Mouse (Mus musculus): ENCODE data around the gene Trim63. TPM values are rescaled to one million over a fixed set of nuclear protein-coding genes. Genes with fewer than 3 reads are reported as not detected.
"Not testable (repeated sequence)": the region's sequence is repeated elsewhere in the genome, so short reads cannot be mapped to it uniquely, and the experiment has no call there.

Trim63 gene
- 108 and 136 TPM in 2 replicates for polyA plus RNA-seq (2015; fragmentation: Nextera tagmentation; extraction: Ambion mirVana)

GRCm38 (mm10) chr4:134314876-134315275 lies at the start of gene Trim63:
Gene Trim63, plus strand, starts transcription at chr4:134315120.
- Histone ChIP-seq H3K4me1 (peaks cover 41% of the 10 kb centered on the region), H3K4me3 (peak within 1 kb of the TSS; percentile 61), H3K36me3 (peaks cover 31% of the 10 kb centered on the region), H3K27ac (replicated peaks) (peak within 1 kb of the TSS; percentile 99), H3K27me3 (replicated peaks) (no peaks in the 10 kb centered on the region), H3K9me3 (peaks cover 4% of the 10 kb centered on the region; the same call in 1 of the 2 replicates), H3K9ac (peak within 1 kb of the TSS; percentile 88), H3K4me2 (peak within 1 kb of the TSS; percentile 74)
- WGBS, result 13% methylated on average over 11 of the region's 11 CpGs
- ATAC-seq (ENCODE audit: extremely low read depth, insufficient number of reproducible peaks, low FRiP score, low TSS enrichment), result no peak; the same call in 1 of the 2 replicates

- no peaks in the 10 kb centered on the region for H3K4me1 ChIP-seq
- WGBS, result 68% methylated on average over 9 of the region's 9 CpGs
- H3K9ac ChIP-seq, result no peak overlapping the region
- no peak overlapping the region for H3K4me2 ChIP-seq
- no peaks in the 10 kb centered on the region for H3K9me3 ChIP-seq
- no peak overlapping the region for H3K4me3 ChIP-seq
- ATAC-seq (ENCODE audit: extremely low read depth, insufficient number of reproducible peaks, low FRiP score, low TSS enrichment), result no peak
- no peaks in the 10 kb centered on the region for H3K27me3 ChIP-seq (replicated peaks)
- H3K27ac ChIP-seq (replicated peaks), result no peak overlapping the region
- H3K36me3 ChIP-seq, result no peaks in the 10 kb centered on the region
These were observed 48.9 kb upstream of the Trim63 start for GRCm38 (mm10) chr4:134265860-134266585.

DNA sequence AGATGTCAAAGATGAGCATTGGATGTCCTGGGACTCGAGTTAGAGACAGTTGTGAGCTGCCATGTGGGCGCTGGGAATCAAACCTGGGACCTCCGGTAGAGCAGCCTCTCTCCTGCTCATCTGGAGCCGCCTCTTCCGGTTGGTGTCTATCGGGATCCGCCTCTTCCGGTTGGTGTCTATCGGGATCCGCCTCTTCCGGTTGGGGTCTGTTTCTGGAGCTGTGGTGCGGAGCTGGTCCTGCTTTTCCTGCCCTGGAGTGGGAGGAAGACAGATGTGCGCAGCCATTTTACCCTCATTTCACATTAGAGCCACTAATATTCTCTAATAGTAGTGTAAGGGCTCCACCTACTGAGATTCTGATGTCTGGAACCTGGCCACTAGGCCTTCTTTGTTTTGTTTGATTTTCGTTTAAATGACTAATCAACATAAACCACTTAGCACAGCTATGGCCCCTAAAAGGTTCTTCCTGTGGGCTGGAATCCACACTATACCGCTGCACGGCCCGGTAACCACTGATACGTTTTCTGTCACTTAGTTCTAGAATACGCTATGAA lies 46.7 kb upstream of the Trim63 start:
- no peak for ATAC-seq (ENCODE audit: extremely low read depth, insufficient number of reproducible peaks, low FRiP score, low TSS enrichment)
- H3K27me3 ChIP-seq (replicated peaks), result no peaks in the 10 kb centered on the region
- H3K36me3 ChIP-seq, result no peaks in the 10 kb centered on the region
- H3K27ac ChIP-seq (replicated peaks), result no peak overlapping the region
- H3K4me1 ChIP-seq, result peaks cover 8% of the 10 kb centered on the region
- H3K4me3 ChIP-seq, result no peak overlapping the region
- H3K4me2 ChIP-seq, result no peak overlapping the region
- H3K9ac ChIP-seq, result no peak overlapping the region
- 75% methylated on average over 19 of the region's 19 CpGs for WGBS
- H3K9me3 ChIP-seq, result no peaks in the 10 kb centered on the region

DNA sequence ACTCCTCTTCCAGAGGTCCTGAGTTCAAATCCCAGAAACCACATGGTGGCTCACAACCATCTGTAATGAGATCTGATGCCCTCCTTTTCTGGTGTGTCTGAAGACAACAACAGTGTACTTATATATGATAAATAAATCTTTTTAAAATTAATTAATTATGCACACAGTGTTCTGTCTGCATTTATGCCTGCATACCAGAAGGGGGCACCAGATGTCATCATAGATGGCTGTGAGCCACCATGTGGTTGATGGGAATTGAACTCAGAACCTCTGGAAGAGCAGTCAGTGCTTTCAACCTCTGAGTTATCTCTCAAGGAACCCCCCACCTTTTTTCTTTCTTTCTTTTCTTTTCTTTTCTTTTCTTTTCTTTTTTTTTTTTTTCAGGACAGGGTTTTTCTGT lies 45.3 kb upstream of the Trim63 start:
- H3K4me3 ChIP-seq; H3K27ac ChIP-seq (replicated peaks); H3K9ac ChIP-seq; H3K36me3 ChIP-seq; H3K27me3 ChIP-seq (replicated peaks); H3K9me3 ChIP-seq; ATAC-seq (ENCODE audit: extremely low read depth, insufficient number of reproducible peaks, low FRiP score, low TSS enrichment); H3K4me2 ChIP-seq: not testable (repeated sequence)
- H3K4me1 ChIP-seq, result peaks cover 17% of the 10 kb centered on the region

GRCm38 (mm10) chr4:134271979-134272378 lies 42.9 kb upstream of the Trim63 start:
- no peak overlapping the region for H3K4me2 ChIP-seq
- no peak overlapping the region for H3K9ac ChIP-seq
- peaks cover 16% of the 10 kb centered on the region for H3K36me3 ChIP-seq
- H3K9me3 ChIP-seq, result no peaks in the 10 kb centered on the region
- no peak overlapping the region for H3K27ac ChIP-seq (replicated peaks)
- no peaks in the 10 kb centered on the region for H3K27me3 ChIP-seq (replicated peaks)
- H3K4me1 ChIP-seq, result peaks cover 17% of the 10 kb centered on the region
- no peak overlapping the region for H3K4me3 ChIP-seq
- no peak for ATAC-seq (ENCODE audit: extremely low read depth, insufficient number of reproducible peaks, low FRiP score, low TSS enrichment)
- WGBS, result 74% methylated on average over 7 of the region's 7 CpGs

- Histone ChIP-seq H3K9ac (peak overlapping the region; percentile 38), H3K4me1 (peaks cover 17% of the 10 kb centered on the region), H3K36me3 (peaks cover 25% of the 10 kb centered on the region), H3K27ac (replicated peaks) (no peak overlapping the region), H3K9me3 (no peaks in the 10 kb centered on the region), H3K27me3 (replicated peaks) (no peaks in the 10 kb centered on the region), H3K4me3 (peak overlapping the region; percentile 45), H3K4me2 (peak overlapping the region; percentile 67)
- WGBS, result 20% methylated on average over 13 of the region's 13 CpGs
- no peak for ATAC-seq (ENCODE audit: extremely low read depth, insufficient number of reproducible peaks, low FRiP score, low TSS enrichment)
These were observed 42.0 kb upstream of the Trim63 start for GRCm38 (mm10) chr4:134272731-134273416.

DNA sequence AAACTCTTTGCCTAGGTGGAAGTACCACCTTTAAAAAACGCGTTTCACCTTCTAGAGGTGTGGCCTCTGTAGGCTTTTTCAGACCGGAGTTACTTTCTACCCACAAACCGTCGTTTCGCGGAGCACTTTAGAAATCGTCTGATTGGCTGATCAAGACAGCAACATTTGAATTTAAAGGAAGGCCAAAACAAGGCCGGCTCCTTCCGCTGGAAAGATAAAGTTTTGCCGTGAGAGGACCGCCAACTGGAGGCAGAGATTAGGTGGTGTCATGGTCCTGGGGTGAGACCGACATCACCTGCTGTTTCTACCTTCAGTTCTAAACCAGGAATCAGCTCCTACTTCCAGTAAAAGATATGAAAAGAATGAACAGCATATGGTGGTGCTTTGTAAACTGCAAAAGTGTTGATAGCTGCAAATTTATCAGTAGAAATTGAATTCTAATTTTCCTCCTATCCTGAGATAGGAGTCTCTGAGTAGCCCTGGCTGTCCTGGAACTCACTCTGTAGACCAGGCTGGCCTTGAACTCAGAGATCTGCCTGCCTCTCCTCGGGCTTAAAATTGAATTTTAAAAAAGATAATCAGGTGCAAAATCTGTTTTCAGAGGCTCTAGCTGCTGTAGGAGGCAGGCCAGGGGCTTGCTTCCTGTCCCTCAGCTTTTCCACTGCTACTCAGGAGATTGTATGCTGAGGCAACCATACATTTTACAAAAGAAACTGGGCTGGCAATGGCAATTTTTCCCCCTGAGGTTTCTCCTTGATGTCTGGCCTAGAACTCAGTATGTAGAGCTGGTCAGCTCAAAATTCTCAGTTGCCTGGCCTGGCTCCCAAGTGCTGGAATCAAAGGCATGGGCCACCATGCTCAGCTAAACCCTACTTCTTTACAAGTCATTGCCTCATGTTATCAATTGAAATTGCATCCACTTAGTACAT lies 41.2 kb upstream of the Trim63 start:
- Histone ChIP-seq H3K27ac (replicated peaks) (peak overlapping the region; percentile 34), H3K36me3 (peaks cover 33% of the 10 kb centered on the region), H3K4me2 (peak overlapping the region; percentile 67), H3K9ac (peak overlapping the region; percentile 38), H3K4me1 (peaks cover 17% of the 10 kb centered on the region), H3K27me3 (replicated peaks) (no peaks in the 10 kb centered on the region), H3K4me3 (peak overlapping the region; percentile 45), H3K9me3 (no peaks in the 10 kb centered on the region)
- WGBS, result 1% methylated on average over 14 of the region's 14 CpGs
- ATAC-seq (ENCODE audit: extremely low read depth, insufficient number of reproducible peaks, low FRiP score, low TSS enrichment), result no peak

GRCm38 (mm10) chr4:134284942-134285341 lies 30.0 kb upstream of the Trim63 start:
- peak overlapping the region; percentile 97; the same call in 1 of the 2 replicates for H3K4me2 ChIP-seq
- ATAC-seq (ENCODE audit: extremely low read depth, insufficient number of reproducible peaks, low FRiP score, low TSS enrichment), result no peak
- 32% methylated on average over 2 of the region's 2 CpGs for WGBS

DNA sequence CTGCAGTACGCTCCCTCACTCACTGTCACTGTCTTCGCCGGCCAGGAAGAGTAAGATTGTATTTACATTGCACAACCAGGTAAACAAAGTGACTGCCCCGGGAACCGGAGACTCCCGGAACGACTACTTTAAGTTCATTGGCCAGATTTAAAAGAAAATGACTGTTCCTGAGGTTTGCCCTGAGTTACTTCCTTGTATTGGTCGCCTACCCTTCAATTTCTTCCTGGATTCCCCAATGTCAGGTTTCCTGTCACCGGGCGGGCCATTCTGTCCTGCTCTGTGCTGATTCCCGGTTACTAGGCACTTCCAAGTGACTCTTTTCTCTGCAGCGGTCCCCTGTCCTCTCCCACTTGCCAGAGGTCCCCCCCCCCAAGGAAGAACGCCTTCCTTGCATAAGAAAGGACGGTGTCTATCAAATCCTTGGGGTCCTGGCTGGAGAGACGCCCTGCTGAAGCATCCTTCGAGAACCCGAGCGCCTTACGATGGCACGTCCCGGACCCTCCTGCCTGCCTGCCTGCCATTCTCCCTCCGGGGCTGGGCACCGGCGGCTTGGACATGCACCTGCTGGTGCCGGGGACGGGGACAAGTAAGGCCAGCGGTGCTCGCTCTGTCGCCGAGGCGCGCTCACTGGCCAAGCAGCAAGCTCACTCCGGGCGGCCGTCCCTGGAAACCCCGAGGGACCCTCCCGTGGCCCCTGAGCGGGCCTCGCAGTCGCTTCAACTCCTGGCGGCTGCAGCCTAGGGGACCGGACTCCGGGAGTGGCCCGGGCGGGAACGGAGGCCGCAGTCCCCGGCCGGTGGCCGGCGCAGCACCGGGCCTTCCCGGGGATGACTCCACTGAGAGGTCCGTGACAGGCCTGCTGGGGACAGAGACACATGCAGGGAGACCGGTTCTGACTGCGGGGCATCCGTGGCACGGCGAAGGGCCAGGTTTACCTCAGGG lies 28.4 kb upstream of the Trim63 start:
- WGBS, result 3% methylated on average over 59 of the region's 59 CpGs
- H3K36me3 ChIP-seq, result peaks cover 33% of the 10 kb centered on the region

More at GRCm38 (mm10) chr4:134284942-134285341, 30.0 kb upstream of the Trim63 start:
- no peak overlapping the region for H3K4me3 ChIP-seq
- no peak overlapping the region for H3K9ac ChIP-seq
- no peak overlapping the region for H3K27ac ChIP-seq (replicated peaks)
- peaks cover 34% of the 10 kb centered on the region for H3K4me1 ChIP-seq
- no peaks in the 10 kb centered on the region for H3K27me3 ChIP-seq (replicated peaks)
- H3K36me3 ChIP-seq, result peaks cover 48% of the 10 kb centered on the region
- H3K9me3 ChIP-seq, result no peaks in the 10 kb centered on the region

GRCm38 (mm10) chr4:134287168-134287564 lies 27.8 kb upstream of the Trim63 start:
- peaks cover 27% of the 10 kb centered on the region for H3K36me3 ChIP-seq
- under 1% methylated on average over 58 of the region's 59 CpGs for WGBS
- H3K4me3 ChIP-seq, result peak overlapping the region; percentile 99
- peak overlapping the region; percentile 99 for H3K9ac ChIP-seq
- H3K27me3 ChIP-seq (replicated peaks), result no peaks in the 10 kb centered on the region
- peak overlapping the region; percentile 100 for H3K27ac ChIP-seq (replicated peaks)
- peak; percentile 88 for ATAC-seq (ENCODE audit: extremely low read depth, insufficient number of reproducible peaks, low FRiP score, low TSS enrichment)
- peak overlapping the region; percentile 97 for H3K4me2 ChIP-seq
- H3K9me3 ChIP-seq, result no peaks in the 10 kb centered on the region
- peaks cover 35% of the 10 kb centered on the region for H3K4me1 ChIP-seq

More for the DNA sequence above, 28.4 kb upstream of the Trim63 start:
- no peaks in the 10 kb centered on the region for H3K27me3 ChIP-seq (replicated peaks)
- H3K4me2 ChIP-seq, result peak overlapping the region; percentile 97
- no peaks in the 10 kb centered on the region for H3K9me3 ChIP-seq
- peaks cover 34% of the 10 kb centered on the region for H3K4me1 ChIP-seq
- H3K4me3 ChIP-seq, result peak overlapping the region; percentile 99
- H3K9ac ChIP-seq, result peak overlapping the region; percentile 99
- peak overlapping the region; percentile 100 for H3K27ac ChIP-seq (replicated peaks)
- ATAC-seq (ENCODE audit: extremely low read depth, insufficient number of reproducible peaks, low FRiP score, low TSS enrichment), result peak; percentile 28

Measured in heart, embryonic 13.5 days (tissue).